Mouse (Mus musculus): ENCODE measurements around the gene Slc5a2. TPM values are rescaled to one million over a fixed set of nuclear protein-coding genes. Genes with fewer than 3 reads are reported as not detected.
A peak's percentile ranks its signal among the peaks of the same experiment; 100 is the strongest.

Gene Slc5a2
- not detected for total RNA-seq (2022)

- DNase-seq = no peak
Measured at GRCm38 (mm10) chr7:128265411-128265810, at the start of gene Slc5a2. Gene Slc5a2, plus strand, starts transcription at chr7:128265657.

DNA sequence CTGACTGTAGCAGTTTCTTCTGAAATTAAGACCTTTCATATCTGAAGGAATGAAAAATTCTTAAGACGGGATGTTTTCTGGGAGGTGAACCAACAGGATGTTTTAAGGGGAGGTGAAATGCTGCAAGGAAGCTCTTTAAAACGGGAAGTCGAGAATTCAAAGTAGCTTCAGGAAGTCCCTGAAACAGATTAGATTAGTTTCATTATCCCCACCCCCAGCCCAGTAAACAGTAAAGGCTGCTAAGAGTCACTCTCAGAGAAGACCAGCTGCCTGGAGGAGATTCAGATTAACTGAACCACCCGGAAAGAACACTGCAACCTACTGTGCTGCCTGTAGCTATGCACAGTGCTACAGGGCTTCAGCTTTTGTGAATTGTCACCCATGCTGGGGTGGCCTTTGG lies 45.5 kb upstream of the Slc5a2 start:
- DNase-seq = no peak

- DNase-seq = no peak
Measured at GRCm38 (mm10) chr7:128220936-128221335, 44.5 kb upstream of the Slc5a2 start.

DNA sequence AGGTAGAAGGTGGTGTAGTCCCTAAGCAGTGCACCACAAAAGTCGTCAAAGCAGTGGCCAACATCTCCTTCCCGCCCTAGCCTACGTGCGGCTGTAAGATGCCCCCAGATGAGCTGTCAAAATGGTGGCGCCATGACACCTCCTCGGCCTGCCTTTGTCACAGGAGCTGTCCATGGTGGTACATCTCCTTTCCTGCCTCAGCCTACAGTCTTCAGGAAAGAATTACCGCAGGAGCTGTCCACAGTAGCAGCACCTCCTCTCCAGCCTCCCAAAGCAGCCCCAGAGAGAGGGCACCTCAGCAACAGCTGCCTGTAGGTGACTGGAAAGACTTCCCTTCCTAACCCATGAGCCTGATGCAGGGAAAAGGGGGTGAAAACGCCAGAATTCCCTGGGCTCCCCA lies 33.7 kb upstream of the Slc5a2 start:
- no peak for DNase-seq

- DNase-seq = no peak
Measured at GRCm38 (mm10) chr7:128234796-128235195, 30.7 kb upstream of the Slc5a2 start.

DNA sequence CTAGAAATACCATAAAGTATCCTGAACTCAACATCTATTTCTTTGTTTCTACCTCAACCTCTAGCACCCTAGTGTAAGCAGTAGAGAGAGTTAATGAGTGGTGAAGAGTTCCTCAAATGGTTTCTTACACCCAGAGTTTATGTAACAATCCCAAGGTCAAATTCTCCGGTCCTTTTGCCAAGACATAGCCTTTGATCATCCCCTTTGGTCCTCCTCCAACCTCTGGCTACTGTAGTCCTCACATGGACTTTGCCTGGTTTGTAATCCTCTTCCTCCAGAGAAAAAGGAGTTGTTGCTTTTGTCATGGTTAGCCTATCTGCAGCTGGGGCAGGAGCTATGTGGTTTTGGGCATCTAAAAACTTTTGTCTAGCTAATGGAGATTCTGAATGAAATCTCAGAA lies 30.0 kb upstream of the Slc5a2 start:
- DNase-seq = no peak

- DNase-seq = no peak
Measured at GRCm38 (mm10) chr7:128236426-128236825, 29.0 kb upstream of the Slc5a2 start.

DNA sequence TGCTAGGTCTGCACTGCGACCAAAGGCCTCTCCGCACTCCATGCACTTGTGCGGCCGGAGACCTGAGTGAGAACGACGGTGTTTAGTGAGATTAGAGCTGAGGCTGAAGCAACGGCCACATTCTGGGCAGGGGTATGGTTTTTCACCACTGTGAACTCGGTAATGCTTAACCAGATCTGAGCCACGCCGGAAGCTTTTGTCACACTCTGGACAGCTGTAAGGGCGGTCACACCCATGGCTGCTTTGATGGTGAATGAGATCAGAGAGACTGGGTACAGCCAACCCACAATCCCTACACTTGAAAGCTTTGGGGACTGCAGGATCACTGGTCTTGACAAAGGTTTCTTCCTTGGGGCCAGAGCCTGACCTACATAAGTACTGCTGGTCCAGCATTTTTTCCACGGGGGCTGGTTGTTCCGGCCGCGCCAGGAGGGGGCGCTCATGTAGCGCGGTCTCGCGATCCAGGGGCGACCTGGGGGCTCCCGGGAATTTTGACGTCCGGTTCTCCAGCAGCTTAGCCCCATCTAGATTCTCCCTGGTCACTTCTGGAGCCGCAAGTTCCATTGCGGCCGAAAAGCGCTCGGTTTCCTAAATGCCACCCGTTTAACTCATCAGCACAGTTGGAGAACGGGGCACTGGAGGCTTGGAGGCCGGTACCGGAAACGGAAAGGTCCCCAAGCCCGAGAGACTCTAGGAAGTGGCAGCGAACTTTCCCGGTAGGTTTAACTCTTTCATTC lies 28.4 kb upstream of the Slc5a2 start, which contains the start of gene Armc5:
Gene Armc5, plus strand, starts transcription at position 487 of the 737 bp plus-strand sequence.
- peak; percentile 75 for DNase-seq

DNA sequence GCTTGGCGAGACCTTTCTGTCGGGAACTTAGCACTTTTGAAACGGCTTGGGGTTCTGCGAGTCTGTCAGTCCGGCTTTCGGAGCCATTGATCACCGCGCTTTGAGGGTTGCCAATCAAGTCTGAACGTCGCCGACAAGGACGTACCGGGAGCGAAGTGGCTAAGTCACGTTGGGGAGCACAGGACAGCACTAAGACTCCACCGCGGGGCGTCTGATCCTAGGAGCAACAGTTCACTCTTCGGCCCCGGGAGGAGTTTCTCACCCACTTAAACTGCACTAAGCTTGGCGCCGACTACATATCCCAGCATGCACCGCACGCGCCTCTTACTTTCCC lies 27.9 kb upstream of the Slc5a2 start:
- no peak for DNase-seq

GRCm38 (mm10) chr7:128237927-128238778 lies 27.3 kb upstream of the Slc5a2 start, which contains the start of gene 9130023H24Rik:
Gene 9130023H24Rik, minus strand, starts transcription at chr7:128238031.
- DNase-seq = peak; percentile 99

DNA sequence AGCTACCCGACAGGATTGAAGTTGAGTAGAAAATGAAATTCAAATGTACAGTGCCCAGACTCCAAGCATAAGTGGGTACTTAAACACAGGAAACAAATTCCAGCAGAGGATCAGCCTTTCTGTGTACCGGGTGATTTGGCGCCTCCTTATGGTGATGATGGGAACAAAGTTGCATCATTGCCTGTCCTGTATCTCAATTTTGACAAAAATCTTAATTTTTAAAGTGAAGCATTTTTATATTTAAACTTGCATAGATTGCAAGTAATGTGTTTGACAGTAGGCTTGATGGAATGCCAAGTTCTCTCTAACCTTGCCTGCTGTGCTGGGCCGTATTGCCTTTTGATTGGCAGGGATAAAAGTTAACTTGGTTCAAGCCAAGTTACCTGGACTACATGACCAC lies 26.5 kb upstream of the Slc5a2 start:
- no peak for DNase-seq

GRCm38 (mm10) chr7:128240131-128240784 lies 25.2 kb upstream of the Slc5a2 start:
- no peak for DNase-seq

- DNase-seq = no peak
Measured at GRCm38 (mm10) chr7:128242331-128242730, 23.1 kb upstream of the Slc5a2 start.

- DNase-seq = no peak
Measured at GRCm38 (mm10) chr7:128243921-128244320, 21.5 kb upstream of the Slc5a2 start.

GRCm38 (mm10) chr7:128244410-128245025 lies 20.9 kb upstream of the Slc5a2 start:
- DNase-seq = no peak

DNA sequence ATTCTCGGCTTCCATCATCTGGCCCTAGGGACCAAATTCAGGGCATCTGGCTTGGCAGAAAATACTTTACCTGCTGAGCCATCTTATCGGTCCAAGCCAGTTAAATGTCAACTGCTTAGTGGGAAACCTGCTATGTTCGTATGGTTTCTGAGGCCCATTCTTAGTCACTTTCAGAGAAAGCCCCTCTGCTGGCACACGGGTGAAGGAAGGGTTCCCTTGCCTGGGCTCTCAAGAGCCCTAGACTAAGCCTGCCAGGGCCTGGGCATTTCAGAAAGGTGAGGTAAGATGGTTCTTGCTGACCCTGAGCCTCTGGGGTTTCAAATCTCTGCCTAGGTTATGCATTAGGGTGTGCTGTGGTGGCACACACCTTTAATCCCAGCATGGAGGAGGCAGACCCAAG lies 19.9 kb upstream of the Slc5a2 start:
- no peak for DNase-seq

DNA sequence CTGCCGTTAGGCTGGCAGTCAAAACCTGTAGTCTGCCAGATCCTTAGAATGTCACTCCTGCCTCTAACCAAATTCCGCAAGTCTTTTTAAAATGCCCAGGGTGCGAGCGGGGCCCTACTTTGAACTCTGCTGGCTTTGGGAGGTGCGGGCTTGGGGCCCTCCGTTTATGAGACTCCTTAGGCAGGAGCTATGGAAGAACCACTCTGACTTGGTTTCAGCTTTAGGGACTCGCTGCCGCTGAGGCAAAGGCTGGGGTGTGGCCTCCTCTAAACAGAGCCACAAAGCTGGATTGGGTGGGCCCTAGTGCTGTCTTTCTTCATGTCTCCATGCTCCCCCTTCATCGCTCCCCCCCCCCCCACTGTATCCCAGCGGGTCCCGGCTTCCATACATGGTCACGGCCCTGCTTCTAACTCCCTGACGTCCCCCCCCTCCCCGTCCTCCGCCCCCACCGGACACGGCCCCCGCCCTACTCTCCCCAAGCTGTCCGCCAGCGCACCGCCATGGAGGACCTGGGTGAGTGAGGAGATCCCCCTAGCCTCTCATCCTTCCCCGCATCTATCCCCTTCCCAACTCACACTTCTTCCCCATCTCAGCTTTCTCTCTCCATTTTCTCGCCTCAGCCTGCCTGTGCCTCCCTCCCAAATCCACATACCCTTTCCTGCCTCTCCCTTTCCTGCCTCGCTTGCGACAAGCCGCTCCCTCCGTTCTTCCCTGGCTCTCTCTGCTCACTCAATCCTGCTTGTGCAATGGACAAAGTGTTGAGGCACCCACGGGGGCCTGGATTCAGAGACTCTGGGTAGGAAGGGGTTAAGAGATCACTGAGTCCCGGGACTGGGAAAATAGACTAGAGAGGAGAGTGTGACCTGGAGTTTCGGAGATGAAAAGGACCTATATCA lies 18.7 kb upstream of the Slc5a2 start, which contains the start of gene Tgfb1i1:
Gene Tgfb1i1, plus strand, starts transcription at position 317 of the 896 bp plus-strand sequence.
- no peak for DNase-seq

DNA sequence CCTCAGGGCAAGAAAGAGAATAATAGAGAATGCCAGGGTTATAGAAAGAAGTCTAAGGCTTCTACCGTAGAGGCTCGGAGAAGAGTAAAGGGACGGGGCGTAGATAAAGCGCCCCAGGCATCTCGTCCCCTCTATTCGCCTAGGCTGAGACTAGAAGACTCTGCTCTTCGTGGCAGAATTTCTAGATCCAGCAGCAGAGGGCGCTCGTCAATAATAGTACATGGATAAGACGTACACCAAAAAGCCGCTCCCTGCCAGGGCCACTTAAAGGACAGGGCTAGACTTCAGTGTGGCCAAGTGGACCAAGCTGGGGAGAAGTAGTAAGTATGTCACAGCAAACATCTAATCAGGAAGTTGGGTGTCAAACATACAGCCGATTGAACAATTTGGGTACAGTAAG lies 18.0 kb upstream of the Slc5a2 start:
- DNase-seq = peak; percentile 71

DNA sequence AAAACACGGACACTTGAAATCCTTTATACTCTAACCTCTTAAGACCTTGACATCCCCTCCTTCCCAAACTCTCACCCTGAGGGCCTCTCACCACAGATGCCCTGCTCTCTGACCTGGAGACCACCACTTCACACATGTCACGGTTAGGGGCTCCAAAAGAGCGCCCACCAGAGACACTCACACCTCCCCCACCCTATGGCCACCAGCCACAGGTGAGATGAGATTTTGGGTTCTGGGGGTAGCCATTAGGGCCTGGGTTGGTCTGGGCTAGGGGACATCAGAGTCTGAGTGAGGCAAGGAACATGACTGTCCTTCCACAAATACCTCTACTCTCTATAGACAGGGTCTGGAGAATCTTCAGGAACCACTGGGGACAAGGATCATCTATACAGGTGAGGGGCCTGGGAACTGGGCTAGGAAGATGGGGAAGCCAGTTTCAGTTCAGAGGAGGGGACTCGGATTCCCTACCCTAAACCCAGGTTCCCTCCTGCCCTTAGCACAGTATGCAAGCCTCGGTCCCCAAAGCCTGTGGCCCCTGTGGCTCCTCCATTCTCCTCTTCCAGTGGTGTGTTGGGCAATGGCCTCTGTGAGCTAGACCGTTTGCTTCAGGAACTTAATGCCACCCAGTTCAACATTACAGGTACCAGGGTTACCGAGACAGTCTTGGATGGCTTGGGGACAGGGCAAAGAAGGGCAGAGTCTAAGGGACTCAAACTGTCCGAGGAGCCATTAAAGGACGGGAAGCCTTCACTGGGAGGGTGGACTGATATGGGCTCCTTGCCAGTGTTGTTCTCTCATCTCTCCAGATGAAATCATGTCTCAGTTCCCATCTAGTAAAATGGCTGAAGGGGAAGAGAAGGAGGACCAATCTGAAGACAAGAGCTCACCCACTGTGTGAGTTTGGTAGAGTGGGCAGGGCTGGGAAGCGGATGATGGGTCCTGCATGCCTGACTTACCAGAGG lies 17.1 kb upstream of the Slc5a2 start:
- no peak for DNase-seq

- DNase-seq = no peak
Measured at GRCm38 (mm10) chr7:128249998-128250397, 15.5 kb upstream of the Slc5a2 start.

Measured in adrenal gland, adult 8-10 months (tissue).